Mouse (Mus musculus): ENCODE measurements around the gene Slc43a1. TPM values are rescaled to one million over a fixed set of nuclear protein-coding genes. Genes with fewer than 3 reads are reported as not detected.
A peak's percentile ranks its signal among the peaks of the same experiment; 100 is the strongest.

Slc43a1 gene
- polyA plus RNA-seq, 1 experiment: 8.7 TPM

GRCm38 (mm10) chr2:84861430-84861829 is 22.8 kb downstream of the Slc43a1 start:
- TF ChIP-seq POLR2A (IDR thresholded peaks at IDR 0.05; ENCODE audit: low read depth, low read length) (no peak), CTCF (IDR thresholded peaks at IDR 0.05; ENCODE audit: borderline replicate concordance, insufficient read depth, low read length) (no peak)
- H3K4me1 ChIP-seq (ENCODE audit: control insufficient read depth, insufficient read depth, low read length): 0 out of 2 replicates have a peak, but pooled peaks cover 3% of the 10 kb centered on the region
- no peak overlapping the region for H3K4me3 ChIP-seq (ENCODE audit: insufficient read depth, low read length)
- H3K27ac ChIP-seq (ENCODE audit: insufficient read depth, low read length): no peak overlapping the region

GRCm38 (mm10) chr2:84862231-84862630 is 23.6 kb downstream of the Slc43a1 start:
- TF ChIP-seq CTCF (IDR thresholded peaks at IDR 0.05; ENCODE audit: borderline replicate concordance, insufficient read depth, low read length) (no peak), POLR2A (IDR thresholded peaks at IDR 0.05; ENCODE audit: low read depth, low read length) (no peak)

GRCm38 (mm10) chr2:84865616-84866571 is 27.2 kb downstream of the Slc43a1 start:
- TF ChIP-seq POLR2A (IDR thresholded peaks at IDR 0.05; ENCODE audit: low read depth, low read length) (no peak), CTCF (IDR thresholded peaks at IDR 0.05; ENCODE audit: borderline replicate concordance, insufficient read depth, low read length) (peak; percentile 65; the same call in 1 of the 2 replicates)

More at GRCm38 (mm10) chr2:84862231-84862630, 23.6 kb downstream of the Slc43a1 start:
- H3K4me3 ChIP-seq (ENCODE audit: insufficient read depth, low read length): no peak overlapping the region
- H3K4me1 ChIP-seq (ENCODE audit: control insufficient read depth, insufficient read depth, low read length): 0 out of 2 replicates have a peak, but pooled peaks cover 3% of the 10 kb centered on the region
- no peak overlapping the region for H3K27ac ChIP-seq (ENCODE audit: insufficient read depth, low read length)

GRCm38 (mm10) chr2:84868521-84868943 is 29.9 kb downstream of the Slc43a1 start:
- H3K4me1 ChIP-seq (ENCODE audit: control insufficient read depth, insufficient read depth, low read length): no peaks in the 10 kb centered on the region
- TF ChIP-seq CTCF (IDR thresholded peaks at IDR 0.05; ENCODE audit: borderline replicate concordance, insufficient read depth, low read length) (peak; percentile 54; the same call in 1 of the 2 replicates), POLR2A (IDR thresholded peaks at IDR 0.05; ENCODE audit: low read depth, low read length) (no peak)
- H3K4me3 ChIP-seq (ENCODE audit: insufficient read depth, low read length): no peak overlapping the region
- H3K27ac ChIP-seq (ENCODE audit: insufficient read depth, low read length): no peak overlapping the region

More at GRCm38 (mm10) chr2:84865616-84866571, 27.2 kb downstream of the Slc43a1 start:
- Histone ChIP-seq H3K4me3 (ENCODE audit: insufficient read depth, low read length) (no peak overlapping the region), H3K4me1 (ENCODE audit: control insufficient read depth, insufficient read depth, low read length) (no peaks in the 10 kb centered on the region), H3K27ac (ENCODE audit: insufficient read depth, low read length) (no peak overlapping the region)

GRCm38 (mm10) chr2:84868977-84869376 is 30.3 kb downstream of the Slc43a1 start:
- Histone ChIP-seq H3K4me1 (ENCODE audit: control insufficient read depth, insufficient read depth, low read length) (no peaks in the 10 kb centered on the region), H3K4me3 (ENCODE audit: insufficient read depth, low read length) (no peak overlapping the region), H3K27ac (ENCODE audit: insufficient read depth, low read length) (no peak overlapping the region)
- TF ChIP-seq CTCF (IDR thresholded peaks at IDR 0.05; ENCODE audit: borderline replicate concordance, insufficient read depth, low read length) (no peak), POLR2A (IDR thresholded peaks at IDR 0.05; ENCODE audit: low read depth, low read length) (no peak)

GRCm38 (mm10) chr2:84870623-84871160 is 32.0 kb downstream of the Slc43a1 start:
- H3K27ac ChIP-seq (ENCODE audit: insufficient read depth, low read length): no peak overlapping the region
- H3K4me3 ChIP-seq (ENCODE audit: insufficient read depth, low read length): no peak overlapping the region
- no peaks in the 10 kb centered on the region for H3K4me1 ChIP-seq (ENCODE audit: control insufficient read depth, insufficient read depth, low read length)
- TF ChIP-seq CTCF (IDR thresholded peaks at IDR 0.05; ENCODE audit: borderline replicate concordance, insufficient read depth, low read length) (no peak), POLR2A (IDR thresholded peaks at IDR 0.05; ENCODE audit: low read depth, low read length) (no peak)

GRCm38 (mm10) chr2:84872105-84872716 is 33.6 kb downstream of the Slc43a1 start:
- Histone ChIP-seq H3K4me1 (ENCODE audit: control insufficient read depth, insufficient read depth, low read length) (no peaks in the 10 kb centered on the region), H3K4me3 (ENCODE audit: insufficient read depth, low read length) (no peak overlapping the region; the same call in 1 of the 2 replicates), H3K27ac (ENCODE audit: insufficient read depth, low read length) (no peak overlapping the region)
- no peak for TF ChIP-seq CTCF (IDR thresholded peaks at IDR 0.05; ENCODE audit: borderline replicate concordance, insufficient read depth, low read length)
- TF ChIP-seq POLR2A (IDR thresholded peaks at IDR 0.05; ENCODE audit: low read depth, low read length): no peak

- Histone ChIP-seq H3K4me1 (ENCODE audit: control insufficient read depth, insufficient read depth, low read length) (no peaks in the 10 kb centered on the region), H3K27ac (ENCODE audit: insufficient read depth, low read length) (no peak overlapping the region), H3K4me3 (ENCODE audit: insufficient read depth, low read length) (no peak overlapping the region)
- no peak for TF ChIP-seq CTCF (IDR thresholded peaks at IDR 0.05; ENCODE audit: borderline replicate concordance, insufficient read depth, low read length)
- no peak for TF ChIP-seq POLR2A (IDR thresholded peaks at IDR 0.05; ENCODE audit: low read depth, low read length)
Measured at GRCm38 (mm10) chr2:84875842-84876241, 37.2 kb downstream of the Slc43a1 start.

- TF ChIP-seq POLR2A (IDR thresholded peaks at IDR 0.05; ENCODE audit: low read depth, low read length) (no peak), CTCF (IDR thresholded peaks at IDR 0.05; ENCODE audit: borderline replicate concordance, insufficient read depth, low read length) (no peak)
- H3K4me3 ChIP-seq (ENCODE audit: insufficient read depth, low read length): no peak overlapping the region
- no peaks in the 10 kb centered on the region for H3K4me1 ChIP-seq (ENCODE audit: control insufficient read depth, insufficient read depth, low read length)
- no peak overlapping the region for H3K27ac ChIP-seq (ENCODE audit: insufficient read depth, low read length)
Measured at GRCm38 (mm10) chr2:84880590-84880989, 41.9 kb downstream of the Slc43a1 start.
